Mouse (Mus musculus): ENCODE measurements around the gene Sema6d.

Sema6d gene

DNA sequence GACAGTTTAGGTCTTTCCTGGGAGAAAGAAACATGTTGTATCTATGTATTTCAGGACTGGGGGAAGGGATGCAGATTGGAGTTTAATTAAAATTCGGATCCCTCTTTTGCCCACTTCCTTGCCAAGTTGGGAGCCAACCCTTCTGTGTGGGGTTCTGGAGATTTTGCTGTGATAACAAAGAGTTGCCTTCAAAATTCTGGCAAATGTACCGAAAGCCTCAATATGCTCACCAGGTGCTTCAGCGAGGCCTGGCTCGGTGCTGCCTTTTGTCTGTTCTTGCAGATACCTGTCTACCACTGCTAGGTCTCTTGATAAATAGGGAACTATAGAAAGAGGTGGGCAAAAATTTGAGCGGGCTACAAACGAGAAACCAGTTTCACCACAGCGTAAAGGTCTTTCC, 563.4 kb downstream of the Sema6d start:
- DNase-seq (ENCODE audit: low spot score in 2 of 2): no peak

GRCm38 (mm10) chr2:124657358-124657757, 567.6 kb downstream of the Sema6d start:
- no peak for DNase-seq (ENCODE audit: low spot score in 2 of 2)

GRCm38 (mm10) chr2:124658374-124658773, 568.6 kb downstream of the Sema6d start:
- no peak for DNase-seq (ENCODE audit: low spot score in 2 of 2)

DNA sequence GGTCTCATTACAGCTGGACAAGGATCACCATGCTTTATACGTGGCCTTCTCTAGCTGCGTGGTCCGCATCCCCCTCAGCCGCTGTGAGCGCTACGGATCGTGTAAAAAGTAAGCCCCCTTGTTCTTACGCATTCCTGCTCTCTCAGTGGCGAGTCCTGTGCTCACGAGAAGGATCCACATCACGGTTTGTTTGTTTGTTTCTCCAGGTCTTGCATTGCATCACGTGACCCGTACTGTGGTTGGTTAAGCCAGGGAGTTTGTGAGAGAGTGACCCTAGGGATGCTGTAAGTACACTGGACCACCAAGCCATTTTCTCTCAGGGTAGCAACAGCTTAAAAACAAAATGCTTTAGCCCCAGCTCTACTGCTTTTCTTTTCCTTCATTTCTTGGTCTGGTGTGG, 569.8 kb downstream of the Sema6d start:
- DNase-seq (ENCODE audit: low spot score in 2 of 2): no peak

DNA sequence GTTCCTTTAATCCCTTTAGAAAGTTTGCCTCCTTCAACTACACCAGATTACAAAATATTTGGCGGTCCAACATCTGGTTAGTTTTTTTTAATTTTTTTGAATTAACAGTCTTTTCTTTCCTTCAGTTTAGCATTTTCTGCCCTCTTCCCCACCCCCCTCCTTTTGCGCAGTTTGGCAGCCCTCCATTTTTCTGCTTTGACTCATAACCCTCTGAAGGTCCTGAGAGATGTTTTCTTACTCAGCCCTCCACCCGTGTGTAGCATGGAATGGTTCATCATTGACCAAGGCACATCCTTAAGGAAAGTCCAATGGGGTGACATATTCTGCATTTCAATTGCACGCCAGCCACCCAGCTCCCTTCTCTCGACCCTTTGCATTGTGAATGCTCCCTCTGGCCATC, 570.9 kb downstream of the Sema6d start:
- DNase-seq (ENCODE audit: low spot score in 2 of 2): no peak

DNA sequence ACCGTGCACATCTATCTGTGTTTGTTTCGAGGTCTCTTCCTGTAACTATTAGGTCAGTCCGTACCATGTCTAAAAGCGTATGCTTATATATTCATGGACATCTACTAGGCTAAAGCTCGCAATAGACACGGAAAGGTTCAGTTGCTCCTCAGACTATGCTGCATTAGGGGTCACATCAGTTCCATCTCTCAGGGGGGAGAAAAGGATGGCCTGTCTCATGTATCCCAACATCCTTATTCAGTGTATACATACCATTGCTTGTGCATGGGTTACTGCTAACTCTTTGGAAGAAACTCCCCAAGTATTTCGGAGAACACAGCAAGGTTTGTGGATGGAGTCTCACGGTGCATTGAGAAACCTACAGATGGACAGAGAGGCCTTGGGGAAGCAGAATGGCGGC, 571.5 kb downstream of the Sema6d start:
- no peak for DNase-seq (ENCODE audit: low spot score in 2 of 2)

DNA sequence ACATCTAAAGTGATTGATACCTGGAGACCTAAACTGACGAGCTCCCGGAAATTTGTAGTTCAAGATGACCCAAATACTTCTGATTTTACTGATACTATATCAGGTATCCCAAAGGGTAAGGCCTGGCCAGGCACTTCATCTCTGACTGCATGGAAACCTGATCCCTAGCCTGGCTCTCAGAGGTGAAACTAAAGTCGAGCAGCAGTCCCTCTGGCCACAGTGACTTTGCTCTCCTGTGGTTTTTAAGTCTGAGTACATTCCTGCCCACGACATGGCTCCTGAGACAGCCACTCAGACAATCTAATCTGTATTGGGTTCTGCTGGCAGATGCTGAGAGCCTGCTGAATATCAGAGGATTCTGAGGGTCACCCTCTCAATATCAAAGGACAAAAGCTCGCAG, 572.5 kb downstream of the Sema6d start:
- DNase-seq (ENCODE audit: low spot score in 2 of 2): no peak

GRCm38 (mm10) chr2:124664191-124664590, 574.4 kb downstream of the Sema6d start:
- no peak for DNase-seq (ENCODE audit: low spot score in 2 of 2)

DNA sequence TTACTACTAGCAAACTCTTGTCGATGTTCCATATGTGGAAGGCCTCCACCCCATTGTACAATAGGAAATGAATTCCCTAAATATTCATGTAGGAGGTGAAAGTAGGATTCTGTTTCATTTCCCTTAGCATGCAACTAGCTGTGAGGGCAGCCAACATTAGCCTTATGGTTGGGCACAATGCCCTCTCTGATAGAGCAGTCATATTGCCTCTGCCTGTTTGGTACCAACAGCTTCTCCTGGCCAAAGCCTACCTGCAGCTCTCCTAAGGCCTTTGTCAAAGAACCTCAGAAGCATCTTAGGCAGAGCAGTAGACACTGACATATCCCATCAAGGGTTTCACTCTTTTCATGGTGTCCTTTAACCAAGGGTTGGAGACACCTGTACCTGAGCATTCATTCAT, 578.7 kb downstream of the Sema6d start:
- DNase-seq (ENCODE audit: low spot score in 2 of 2): no peak

GRCm38 (mm10) chr2:124673117-124673516, 583.3 kb downstream of the Sema6d start:
- DNase-seq (ENCODE audit: low spot score in 2 of 2): no peak

- DNase-seq (ENCODE audit: low spot score in 2 of 2): no peak
Observed at GRCm38 (mm10) chr2:124684481-124684901, 594.7 kb downstream of the Sema6d start.

DNA sequence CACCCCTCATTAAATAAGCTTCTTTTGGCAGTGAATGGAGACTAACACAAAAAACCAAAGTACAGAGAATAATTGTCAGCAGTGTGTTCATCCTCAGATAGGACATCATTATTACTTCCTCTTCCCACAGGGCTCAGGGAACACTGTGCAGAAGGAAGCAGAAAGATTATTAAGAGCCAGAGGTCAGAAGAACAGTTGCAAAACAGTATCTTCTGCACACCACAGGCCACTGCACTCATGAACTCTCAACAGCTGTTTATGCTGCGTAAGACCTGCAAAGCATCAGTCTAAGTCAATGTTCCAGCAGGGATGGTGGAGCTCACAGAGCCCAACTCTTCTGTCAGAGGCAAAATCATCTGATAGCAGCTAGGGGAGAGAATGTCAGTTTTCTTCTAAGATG, 600.6 kb downstream of the Sema6d start:
- no peak for DNase-seq (ENCODE audit: low spot score in 2 of 2)

DNA sequence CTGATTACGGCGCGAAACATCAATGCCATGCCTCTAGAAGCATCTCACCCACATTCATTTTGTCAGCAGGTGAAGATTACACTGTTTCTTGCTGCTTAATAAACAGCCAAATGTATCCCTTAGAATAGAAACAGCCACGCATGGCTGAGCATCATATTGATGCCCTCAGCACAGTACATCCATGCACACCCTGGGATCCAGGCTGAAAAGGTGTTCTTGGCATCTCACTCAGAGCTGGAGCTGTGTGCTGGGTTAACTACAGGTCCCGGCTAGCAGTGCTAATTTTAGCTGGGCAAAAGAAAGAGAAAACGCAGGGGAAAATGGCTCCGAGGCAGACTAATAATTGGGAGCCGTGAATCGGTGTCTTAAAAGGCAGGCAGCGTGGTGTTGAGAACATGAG, 612.9 kb downstream of the Sema6d start:
- DNase-seq (ENCODE audit: low spot score in 2 of 2): no peak

- DNase-seq (ENCODE audit: low spot score in 2 of 2): no peak
Observed at GRCm38 (mm10) chr2:124704922-124705321, 615.2 kb downstream of the Sema6d start.

DNA sequence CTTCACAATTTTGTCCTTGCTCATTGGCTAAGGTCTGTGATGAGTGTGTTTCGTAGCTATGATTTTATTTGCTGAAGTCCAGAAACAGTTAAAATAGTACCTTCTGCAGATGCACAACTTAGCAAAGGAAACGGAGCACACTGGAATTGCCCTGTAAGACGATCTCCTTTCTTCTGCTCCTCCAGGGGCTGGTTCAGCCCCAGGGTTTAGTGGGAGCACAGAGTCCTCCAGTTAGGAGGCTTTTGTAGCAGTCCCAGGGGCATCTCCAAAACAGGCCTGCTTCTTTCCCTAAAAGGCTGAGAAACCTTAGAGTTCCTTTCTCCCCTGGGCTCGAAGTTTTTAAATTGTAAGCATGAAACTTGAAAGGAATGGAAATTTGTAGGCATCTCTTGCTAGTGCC, 616.0 kb downstream of the Sema6d start:
- DNase-seq (ENCODE audit: low spot score in 2 of 2): no peak

- DNase-seq (ENCODE audit: low spot score in 2 of 2): no peak
Observed at GRCm38 (mm10) chr2:124706896-124707295, 617.1 kb downstream of the Sema6d start.

All from frontal cortex, postnatal 14 days (tissue).